Mouse (Mus musculus): ENCODE measurements around the gene Atp1b2. TPM values are rescaled to one million over a fixed set of nuclear protein-coding genes. Genes with fewer than 3 reads are reported as not detected.

Gene Atp1b2
- polyA plus RNA-seq, 1 experiment from 2014 or later, result 25.6 TPM

MicroRNAs encoded within 50 kb of the gene (microRNA counts, 519-probe panel; counts per million panel counts)
- microRNA mmu-miR-467f, result 1,993 counts per million, percentile 22 among the panel's probes with 10 or more counts

Small RNA genes lying within 50 kb of the gene (microRNA-seq; reads per million reads assigned to microRNA genes)
- gene Mir467f, result not detected

Other genes with a start within 250 kb of the Atp1b2 start
- 13.3 and 19.8 TPM in 2 replicates for gene Chd3, start 236.5 kb downstream of the Atp1b2 start, polyA plus RNA-seq (2015; fragmentation: Nextera tagmentation; extraction: Ambion mirVana)
- 134 and 135 TPM in 2 replicates for gene Naa38, start 210.5 kb downstream of the Atp1b2 start, polyA plus RNA-seq (2015; fragmentation: Nextera tagmentation; extraction: Ambion mirVana)
- 25.4 and 27.6 TPM in 2 replicates for gene Cyb5d1, start 210.3 kb downstream of the Atp1b2 start, polyA plus RNA-seq (2015; fragmentation: Nextera tagmentation; extraction: Ambion mirVana)
- gene Tmem88, start 207.7 kb downstream of the Atp1b2 start, polyA plus RNA-seq (2015; fragmentation: Nextera tagmentation; extraction: Ambion mirVana), result 39.6 and 45.2 TPM in 2 replicates
- 17.3 and 18.2 TPM in 2 replicates for gene Kdm6b, start 192.3 kb downstream of the Atp1b2 start, polyA plus RNA-seq (2015; fragmentation: Nextera tagmentation; extraction: Ambion mirVana)
- gene Dnah2, start 56.8 kb downstream of the Atp1b2 start, polyA plus RNA-seq (2015; fragmentation: Nextera tagmentation; extraction: Ambion mirVana), result 0.17 and 0.62 TPM in 2 replicates
- 49.9 and 57.0 TPM in 2 replicates for gene Efnb3, start 45.7 kb downstream of the Atp1b2 start, polyA plus RNA-seq (2015; fragmentation: Nextera tagmentation; extraction: Ambion mirVana)
- 15.1 and 16.5 TPM in 2 replicates for gene Wrap53, start 25.7 kb downstream of the Atp1b2 start, polyA plus RNA-seq (2015; fragmentation: Nextera tagmentation; extraction: Ambion mirVana)
- 79.1 and 87.0 TPM in 2 replicates for gene Trp53, start 25.6 kb downstream of the Atp1b2 start, polyA plus RNA-seq (2015; fragmentation: Nextera tagmentation; extraction: Ambion mirVana)
- 0.20 TPM in 1 of 2 replicates, not detected in the other for gene Shbg, start 12.0 kb upstream of the Atp1b2 start, polyA plus RNA-seq (2015; fragmentation: Nextera tagmentation; extraction: Ambion mirVana)
- 13.0 and 13.8 TPM in 2 replicates for gene Sat2, start 16.1 kb upstream of the Atp1b2 start, polyA plus RNA-seq (2015; fragmentation: Nextera tagmentation; extraction: Ambion mirVana)
- 22.1 and 25.4 TPM in 2 replicates for gene Fxr2, start 27.0 kb upstream of the Atp1b2 start, polyA plus RNA-seq (2015; fragmentation: Nextera tagmentation; extraction: Ambion mirVana)
- gene Sox15, start 49.4 kb upstream of the Atp1b2 start, polyA plus RNA-seq (2015; fragmentation: Nextera tagmentation; extraction: Ambion mirVana), result not detected in 2 replicates
- 40.1 and 44.0 TPM in 2 replicates for gene Mpdu1, start 56.7 kb upstream of the Atp1b2 start, polyA plus RNA-seq (2015; fragmentation: Nextera tagmentation; extraction: Ambion mirVana)
- gene Cd68, start 60.2 kb upstream of the Atp1b2 start, polyA plus RNA-seq (2015; fragmentation: Nextera tagmentation; extraction: Ambion mirVana), result 10.0 and 12.3 TPM in 2 replicates
- 337 and 346 TPM in 2 replicates for gene Eif4a1, start 66.5 kb upstream of the Atp1b2 start, polyA plus RNA-seq (2015; fragmentation: Nextera tagmentation; extraction: Ambion mirVana)
- 55.8 and 58.0 TPM in 2 replicates for gene Senp3, start 76.1 kb upstream of the Atp1b2 start, polyA plus RNA-seq (2015; fragmentation: Nextera tagmentation; extraction: Ambion mirVana)
- 0.45 and 0.85 TPM in 2 replicates for gene Tnfsf13, start 79.8 kb upstream of the Atp1b2 start, polyA plus RNA-seq (2015; fragmentation: Nextera tagmentation; extraction: Ambion mirVana)
- gene Tnfsf12, start 89.9 kb upstream of the Atp1b2 start, polyA plus RNA-seq (2015; fragmentation: Nextera tagmentation; extraction: Ambion mirVana), result 5.9 and 7.8 TPM in 2 replicates
- 3.1 and 3.5 TPM in 2 replicates for gene Tnfsfm13, start 90.2 kb upstream of the Atp1b2 start, polyA plus RNA-seq (2015; fragmentation: Nextera tagmentation; extraction: Ambion mirVana)
- 13.8 and 16.9 TPM in 2 replicates for gene Polr2a, start 152.7 kb upstream of the Atp1b2 start, polyA plus RNA-seq (2015; fragmentation: Nextera tagmentation; extraction: Ambion mirVana)
- gene Slc35g3, start 156.0 kb upstream of the Atp1b2 start, polyA plus RNA-seq (2015; fragmentation: Nextera tagmentation; extraction: Ambion mirVana), result 0.16 and 0.18 TPM in 2 replicates
- 3.6 TPM in 2 replicates for gene Zbtb4, start 160.0 kb upstream of the Atp1b2 start, polyA plus RNA-seq (2015; fragmentation: Nextera tagmentation; extraction: Ambion mirVana)
- gene Chrnb1, start 190.0 kb upstream of the Atp1b2 start, polyA plus RNA-seq (2015; fragmentation: Nextera tagmentation; extraction: Ambion mirVana), result 5.8 and 6.0 TPM in 2 replicates
- gene Fgf11, start 195.9 kb upstream of the Atp1b2 start, polyA plus RNA-seq (2015; fragmentation: Nextera tagmentation; extraction: Ambion mirVana), result 2.2 and 3.0 TPM in 2 replicates
- 3.1 TPM in 2 replicates for gene Tmem102, start 199.7 kb upstream of the Atp1b2 start, polyA plus RNA-seq (2015; fragmentation: Nextera tagmentation; extraction: Ambion mirVana)
- gene Gm39566, start 209.4 kb upstream of the Atp1b2 start, polyA plus RNA-seq (2015; fragmentation: Nextera tagmentation; extraction: Ambion mirVana), result not detected in 2 replicates
- not detected in 2 replicates for gene Spem2, start 212.5 kb upstream of the Atp1b2 start, polyA plus RNA-seq (2015; fragmentation: Nextera tagmentation; extraction: Ambion mirVana)
- gene Spem1, start 216.2 kb upstream of the Atp1b2 start, polyA plus RNA-seq (2015; fragmentation: Nextera tagmentation; extraction: Ambion mirVana), result not detected in 2 replicates
- 1.6 and 2.0 TPM in 2 replicates for gene Nlgn2, start 231.8 kb upstream of the Atp1b2 start, polyA plus RNA-seq (2015; fragmentation: Nextera tagmentation; extraction: Ambion mirVana)
- gene Tmem256, start 232.6 kb upstream of the Atp1b2 start, polyA plus RNA-seq (2015; fragmentation: Nextera tagmentation; extraction: Ambion mirVana), result 258 and 323 TPM in 2 replicates
- 72.1 and 74.9 TPM in 2 replicates for gene Plscr3, start 240.4 kb upstream of the Atp1b2 start, polyA plus RNA-seq (2015; fragmentation: Nextera tagmentation; extraction: Ambion mirVana)

Measured in heart, embryonic 16.5 days (tissue).